Mouse (Mus musculus): ENCODE measurements at regions not wholly inside any gene's neighbourhood (a gene's known extent, or its start where the extent isn't known, plus 50 kb on each side); places are given as distances from the start of the nearest gene placed in this dataset.

DNA sequence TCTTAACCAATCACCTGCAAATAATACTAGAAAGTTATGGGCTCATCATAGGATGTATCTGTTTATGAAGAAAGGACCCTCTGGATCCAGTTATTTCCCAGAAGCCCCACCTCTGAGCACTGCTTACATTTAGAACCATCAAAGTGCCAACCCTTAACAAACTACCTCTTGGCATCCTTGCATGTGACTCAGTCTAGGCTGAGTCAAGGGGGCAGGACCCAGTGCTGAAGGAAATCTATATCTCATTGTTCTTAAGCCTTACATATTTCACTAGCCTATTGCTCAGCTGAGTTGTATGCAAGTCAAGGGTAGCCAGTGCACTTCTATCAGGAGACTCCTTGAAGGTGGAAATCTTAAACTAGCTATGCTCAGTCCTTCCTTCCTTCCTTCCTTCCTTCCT is 151.6 kb upstream of the Jun start:
- TF ChIP-seq CTCF (IDR thresholded peaks at IDR 0.05 in 2 of 3, conservative IDR thresholded peaks at IDR 0.05 in 1 of 3; ENCODE audit: control insufficient read depth in 1 of 3, insufficient read depth in 1 of 3, low read depth in 2 of 3, low read length in 3 of 3, poor library complexity in 1 of 3, severe bottlenecking in 1 of 3) = no peak
- no peak for TF ChIP-seq MAZ (IDR thresholded peaks at IDR 0.05; ENCODE audit: low read depth, low read length)
- no peak for TF ChIP-seq NRF1 (IDR thresholded peaks at IDR 0.05; ENCODE audit: insufficient read depth, low read depth, low read length, poor library complexity, severe bottlenecking)
- no peak for TF ChIP-seq ETS1 (IDR thresholded peaks at IDR 0.05; ENCODE audit: low read depth, low read length)
- TF ChIP-seq POLR2AphosphoS2 (IDR thresholded peaks at IDR 0.05; ENCODE audit: low read length) = no peak
- no peak for TF ChIP-seq MEF2A (IDR thresholded peaks at IDR 0.05; ENCODE audit: extremely low read depth, insufficient replicate concordance, low read depth, low read length, poor library complexity, severe bottlenecking)
- TF ChIP-seq MAFK (IDR thresholded peaks at IDR 0.05; ENCODE audit: borderline replicate concordance, low read depth, low read length) = no peak
- TF ChIP-seq UBTF (IDR thresholded peaks at IDR 0.05; ENCODE audit: borderline replicate concordance, insufficient read depth, low read depth, low read length) = no peak
- no peak for TF ChIP-seq POLR2A (IDR thresholded peaks at IDR 0.05; ENCODE audit: control insufficient read depth in 1 of 2, insufficient read depth in 1 of 2, low read depth in 1 of 2, low read length in 2 of 2, poor library complexity in 1 of 2)
- no peak for TF ChIP-seq MAX (IDR thresholded peaks at IDR 0.05; ENCODE audit: low read length)
- TF ChIP-seq GATA1 (IDR thresholded peaks at IDR 0.05; ENCODE audit: low read depth, low read length) = no peak
- TF ChIP-seq SMC3 (IDR thresholded peaks at IDR 0.05; ENCODE audit: low read depth, low read length) = no peak
- no peak for TF ChIP-seq ZMIZ1 (IDR thresholded peaks at IDR 0.05; ENCODE audit: low read depth, low read length)
